Mouse (Mus musculus) lung, postnatal 36 days (tissue): ENCODE data around the gene Akt3.

Experiments used
- DNase-seq: peaks from one replicate; pipeline ENCODE4 v3.0.0; 2022; ENCODE audit warnings: mixed read lengths

The Akt3 gene

GRCm38 (mm10) chr1:177045885-177046284 is 212.1 kb downstream of the Akt3 start:
- peak; percentile 8 for DNase-seq

GRCm38 (mm10) chr1:177040058-177040457 is 217.9 kb downstream of the Akt3 start:
- DNase-seq, result no peak

GRCm38 (mm10) chr1:177039093-177039674 is 218.8 kb downstream of the Akt3 start:
- DNase-seq, result no peak

- no peak for DNase-seq
Measured at GRCm38 (mm10) chr1:177038383-177038782, 219.6 kb downstream of the Akt3 start.

- DNase-seq, result no peak
Measured at GRCm38 (mm10) chr1:177035460-177035859, 222.5 kb downstream of the Akt3 start.

GRCm38 (mm10) chr1:177032233-177032632 is 225.8 kb downstream of the Akt3 start:
- DNase-seq, result no peak

GRCm38 (mm10) chr1:177031196-177031595 is 226.8 kb downstream of the Akt3 start:
- no peak for DNase-seq

GRCm38 (mm10) chr1:177030669-177031068 is 227.3 kb downstream of the Akt3 start:
- no peak for DNase-seq

- no peak for DNase-seq
Measured at GRCm38 (mm10) chr1:177029032-177029431, 229.0 kb downstream of the Akt3 start.

- DNase-seq, result no peak
Measured at GRCm38 (mm10) chr1:177027706-177028105, 230.3 kb downstream of the Akt3 start.

GRCm38 (mm10) chr1:177022751-177023150 is 235.3 kb downstream of the Akt3 start:
- DNase-seq, result no peak

GRCm38 (mm10) chr1:177019668-177020067 is 238.3 kb downstream of the Akt3 start:
- DNase-seq, result no peak

GRCm38 (mm10) chr1:177018750-177019149 is 239.3 kb downstream of the Akt3 start:
- no peak for DNase-seq

GRCm38 (mm10) chr1:177016729-177017128 is 241.3 kb downstream of the Akt3 start:
- no peak for DNase-seq

GRCm38 (mm10) chr1:177015917-177016316 is 242.1 kb downstream of the Akt3 start:
- DNase-seq, result no peak

- DNase-seq, result no peak
Measured at GRCm38 (mm10) chr1:177014921-177015439, 243.0 kb downstream of the Akt3 start.

GRCm38 (mm10) chr1:177014346-177014745 is 243.7 kb downstream of the Akt3 start:
- peak; percentile 21 for DNase-seq

GRCm38 (mm10) chr1:177013776-177014175 is 244.2 kb downstream of the Akt3 start:
- DNase-seq, result peak; percentile 23

GRCm38 (mm10) chr1:177013313-177013712 is 244.7 kb downstream of the Akt3 start:
- no peak for DNase-seq

- DNase-seq, result no peak
Measured at GRCm38 (mm10) chr1:177012774-177013173, 245.2 kb downstream of the Akt3 start.

GRCm38 (mm10) chr1:177011688-177012087 is 246.3 kb downstream of the Akt3 start:
- DNase-seq, result no peak

- no peak for DNase-seq
Measured at GRCm38 (mm10) chr1:177010607-177011302, 247.2 kb downstream of the Akt3 start.

- DNase-seq, result no peak
Measured at GRCm38 (mm10) chr1:177010041-177010440, 248.0 kb downstream of the Akt3 start.

GRCm38 (mm10) chr1:177008777-177009176 is 249.2 kb downstream of the Akt3 start:
- DNase-seq, result peak; percentile 25
